Mouse (Mus musculus): ENCODE data around the gene Tmem38a.
A peak's percentile ranks its signal among the peaks of the same experiment; 100 is the strongest.

The Tmem38a gene

DNA sequence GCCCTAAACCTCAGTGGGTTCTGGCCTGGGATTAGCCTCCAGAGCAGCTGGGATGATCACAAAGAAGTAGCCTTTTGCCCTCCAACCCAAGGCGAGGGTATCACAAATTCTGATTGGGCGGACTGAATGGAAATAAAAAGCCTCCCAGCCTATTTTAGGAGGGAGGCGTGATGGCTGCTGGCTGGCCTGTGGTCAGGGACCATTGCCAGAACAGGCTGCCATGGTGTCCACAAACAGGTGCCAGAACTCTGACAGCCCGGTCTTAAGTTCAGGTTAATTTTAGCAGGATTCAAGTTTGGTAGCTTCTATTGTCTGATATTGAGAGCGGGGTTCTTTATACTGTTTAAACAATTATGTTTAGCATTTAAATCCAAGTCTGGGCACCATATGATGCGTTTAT is 16.0 kb downstream of the Tmem38a start:
- DNase-seq, result no peak

DNA sequence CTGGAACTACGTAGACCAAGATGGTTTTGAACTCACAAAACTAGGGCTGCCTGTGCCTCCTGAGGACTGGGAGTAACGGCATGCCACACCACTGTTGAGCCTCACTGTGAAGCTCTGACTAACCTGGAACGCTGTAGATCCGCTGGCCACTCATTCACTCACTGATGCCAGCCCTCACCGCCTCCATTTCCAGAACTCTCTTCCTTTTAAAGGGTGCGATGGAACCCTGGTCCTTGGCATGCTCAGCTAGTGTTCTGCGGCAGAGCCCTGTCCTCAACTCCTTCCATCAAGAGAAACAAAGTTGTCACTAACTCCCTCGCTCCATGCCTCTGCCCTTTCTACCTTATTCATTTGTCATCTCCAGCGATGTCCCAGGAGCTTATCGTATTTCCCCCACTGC is 17.0 kb downstream of the Tmem38a start:
- no peak for DNase-seq

- DNase-seq, result no peak
Observed at GRCm38 (mm10) chr8:72589286-72589685, 17.4 kb downstream of the Tmem38a start.

DNA sequence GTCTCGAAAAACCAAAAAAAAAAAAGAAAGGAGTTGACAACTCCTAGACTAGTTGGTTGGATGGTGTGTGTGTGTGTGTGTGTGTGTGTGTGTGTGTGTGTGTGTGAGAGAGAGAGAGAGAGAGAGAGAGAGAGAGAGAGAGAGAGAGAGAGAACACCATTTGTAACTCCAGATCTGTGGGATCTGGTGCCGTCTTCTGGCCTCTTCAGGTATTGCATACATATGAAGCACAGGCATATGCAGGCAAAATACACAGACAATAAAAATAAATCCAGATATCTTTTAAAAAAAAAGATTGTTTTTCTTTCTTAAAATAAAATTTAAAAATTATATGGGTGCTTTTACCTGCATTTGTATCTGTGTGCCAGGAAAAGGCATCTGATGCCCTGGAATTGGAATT is 18.3 kb downstream of the Tmem38a start:
- DNase-seq, result peak; percentile 59 to 65
